Mouse (Mus musculus): ENCODE results near the gene Lrr1.
A peak's percentile ranks its signal among the peaks of the same experiment; 100 is the strongest.
"Not testable (repeated sequence)": the region's sequence is repeated elsewhere in the genome, so short reads cannot be mapped to it uniquely, and the experiment has no call there.

The Lrr1 gene

GRCm38 (mm10) chr12:69168461-69169106 is at the start of gene Lrr1:
TSS of gene Lrr1 (plus strand) at chr12:69168814.
- DNase-seq (ENCODE audit: low spot score in 2 of 2) = peak; percentile 57 to 78

- DNase-seq (ENCODE audit: low spot score in 2 of 2) = no peak
These were observed 48.7 kb upstream of the Lrr1 start for GRCm38 (mm10) chr12:69119908-69120307.

DNA sequence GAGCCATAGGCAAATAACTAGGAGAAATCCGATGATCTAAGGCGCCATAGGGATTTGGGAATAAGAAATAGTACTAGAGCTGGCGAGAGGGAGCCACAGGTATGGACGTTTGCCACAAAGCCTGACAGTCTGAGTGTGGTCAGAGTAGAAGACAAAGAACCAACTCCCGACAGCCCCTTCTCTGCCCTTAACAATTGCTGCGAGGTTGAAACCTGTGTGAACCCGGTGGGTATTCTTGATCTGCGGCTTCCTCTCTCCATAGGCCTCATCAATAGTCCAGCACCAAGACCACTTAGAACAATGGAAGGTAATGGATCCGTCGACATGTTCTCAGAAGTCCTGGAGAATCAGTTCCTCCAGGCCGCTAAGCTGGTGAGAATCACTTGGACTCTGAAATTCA is 45.8 kb upstream of the Lrr1 start:
- DNase-seq (ENCODE audit: low spot score in 2 of 2) = no peak

DNA sequence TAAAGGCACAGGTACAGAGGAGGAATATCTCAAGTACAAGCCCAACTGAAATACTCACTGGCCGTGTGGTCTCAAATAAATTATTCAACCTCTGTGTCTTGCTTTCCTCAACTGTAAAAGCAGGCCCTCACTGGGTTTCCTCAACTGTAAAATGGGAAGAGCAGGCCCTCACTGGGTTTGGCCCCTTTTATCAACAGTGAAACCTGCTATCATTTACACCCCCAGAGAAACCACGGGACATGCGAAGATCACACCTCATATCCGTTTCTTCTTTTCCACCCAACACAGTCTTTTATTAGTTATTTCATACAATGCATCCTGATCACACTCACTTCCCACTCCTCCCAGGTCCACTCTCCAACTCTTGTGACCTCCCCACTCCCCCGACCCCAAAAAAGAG is 43.5 kb upstream of the Lrr1 start:
- DNase-seq (ENCODE audit: low spot score in 2 of 2) = no peak

- no peak for DNase-seq (ENCODE audit: low spot score in 2 of 2)
These were observed 41.4 kb upstream of the Lrr1 start for GRCm38 (mm10) chr12:69127170-69127569.

DNA sequence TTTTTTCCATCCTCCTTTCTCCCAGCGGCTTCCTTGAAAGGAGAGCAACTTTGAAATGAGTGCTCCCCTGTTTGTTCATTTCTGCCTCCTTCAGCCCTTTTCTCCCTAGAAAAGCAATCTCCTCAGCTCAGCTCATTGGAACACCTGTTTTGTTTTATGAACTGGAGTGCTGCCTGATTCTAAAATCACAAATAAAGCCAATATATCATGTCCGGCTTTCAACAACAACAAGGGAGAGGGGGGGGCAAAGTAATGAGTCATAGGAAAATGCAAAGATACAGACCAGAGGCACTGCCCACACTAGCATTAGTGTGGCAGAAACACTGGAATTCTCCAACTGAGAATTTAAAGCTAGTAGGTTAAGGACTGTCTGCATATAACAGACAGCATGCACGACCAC is 41.0 kb upstream of the Lrr1 start:
- DNase-seq (ENCODE audit: low spot score in 2 of 2) = no peak

- DNase-seq (ENCODE audit: low spot score in 2 of 2) = no peak
These were observed 38.8 kb upstream of the Lrr1 start for GRCm38 (mm10) chr12:69129634-69130310.

GRCm38 (mm10) chr12:69130486-69130885 is 38.1 kb upstream of the Lrr1 start:
- DNase-seq (ENCODE audit: low spot score in 2 of 2) = no peak

- DNase-seq (ENCODE audit: low spot score in 2 of 2) = no peak
These were observed 37.3 kb upstream of the Lrr1 start for GRCm38 (mm10) chr12:69131267-69131666.

DNA sequence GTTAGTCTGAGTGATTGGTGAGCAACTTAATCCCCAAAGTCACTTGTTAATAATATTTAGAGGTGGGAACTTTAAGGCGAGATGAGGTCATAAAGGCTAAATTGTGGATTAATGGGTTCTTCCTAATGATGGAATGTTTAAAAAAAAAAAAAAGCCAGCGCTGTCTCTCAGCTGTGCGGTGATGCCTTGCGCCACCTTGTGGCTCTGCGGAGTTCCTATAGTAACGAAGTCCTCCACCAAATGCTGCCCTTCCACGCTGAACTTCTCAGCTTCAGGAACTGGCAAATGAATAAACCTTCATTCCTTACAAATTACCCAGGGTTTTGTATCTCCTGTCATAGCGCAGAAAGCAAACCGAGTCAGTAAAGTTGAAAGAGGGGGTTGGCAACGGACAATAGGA is 36.6 kb upstream of the Lrr1 start:
- DNase-seq (ENCODE audit: low spot score in 2 of 2) = peak; percentile 35 to 53

DNA sequence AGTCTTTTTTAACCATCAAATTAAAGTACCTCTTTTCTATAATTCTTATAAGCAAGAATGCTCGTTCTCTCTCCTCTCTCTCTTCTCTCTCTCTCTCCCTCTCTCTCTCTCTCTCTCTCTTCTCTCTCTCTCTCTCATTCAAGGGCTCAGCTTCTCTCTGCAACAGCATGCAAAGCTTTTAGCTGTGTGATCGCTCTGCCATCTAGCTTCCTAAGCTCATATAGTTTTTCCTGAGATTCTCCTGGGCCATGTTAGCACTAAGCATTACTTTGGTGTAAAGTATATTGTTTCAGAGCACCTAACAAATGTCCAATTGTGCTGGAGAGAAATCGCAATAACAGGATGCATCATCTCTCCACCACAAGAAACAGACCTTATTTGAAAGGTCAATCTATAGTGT is 29.4 kb upstream of the Lrr1 start:
- DNase-seq (ENCODE audit: low spot score in 2 of 2) = no peak

- DNase-seq (ENCODE audit: low spot score in 2 of 2) = no peak
These were observed 28.8 kb upstream of the Lrr1 start for GRCm38 (mm10) chr12:69139841-69140240.

DNA sequence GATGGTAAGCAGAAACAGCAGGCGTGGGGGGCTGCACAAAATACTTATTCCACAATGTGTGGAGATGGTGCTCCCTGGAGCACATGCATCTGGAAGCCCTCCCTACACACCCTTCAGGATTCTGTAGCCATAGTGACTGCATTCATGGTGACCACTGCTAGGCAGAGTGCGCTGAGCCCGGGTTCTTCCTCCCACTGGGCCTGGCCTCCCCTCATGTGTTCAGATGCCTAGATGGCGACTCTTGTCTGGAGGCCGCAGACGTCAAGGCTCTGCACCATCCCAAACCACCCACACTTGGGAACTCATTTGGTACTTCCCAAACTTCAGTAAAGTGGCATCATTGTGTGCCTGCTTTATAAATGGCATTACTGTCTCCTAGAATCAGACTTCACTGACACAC is 25.2 kb upstream of the Lrr1 start:
- DNase-seq (ENCODE audit: low spot score in 2 of 2) = no peak

GRCm38 (mm10) chr12:69147166-69147735 is 21.4 kb upstream of the Lrr1 start:
- no peak for DNase-seq (ENCODE audit: low spot score in 2 of 2)

- no peak for DNase-seq (ENCODE audit: low spot score in 2 of 2)
These were observed 18.6 kb upstream of the Lrr1 start for GRCm38 (mm10) chr12:69150049-69150448.

DNA sequence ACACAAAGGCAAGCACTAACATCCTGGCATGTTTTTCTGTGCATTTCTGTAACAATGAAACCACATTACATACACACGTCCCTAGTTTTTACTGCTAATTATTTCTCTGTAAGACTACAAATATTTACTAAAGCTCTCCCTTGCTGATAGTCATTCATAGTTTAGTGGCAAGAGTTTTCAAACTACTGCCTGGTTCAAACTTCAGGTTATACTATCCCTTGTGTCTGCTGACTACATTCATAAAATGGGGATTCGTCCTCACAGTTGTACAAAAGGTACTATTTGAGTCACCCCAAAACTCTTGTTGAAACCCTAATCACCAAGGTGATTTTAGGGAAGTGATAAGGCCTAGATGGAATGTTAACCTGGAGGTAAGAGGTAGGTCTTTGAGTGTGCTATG is 12.7 kb upstream of the Lrr1 start:
- no peak for DNase-seq (ENCODE audit: low spot score in 2 of 2)

GRCm38 (mm10) chr12:69156436-69156835 is 12.2 kb upstream of the Lrr1 start:
- no peak for DNase-seq (ENCODE audit: low spot score in 2 of 2)

DNA sequence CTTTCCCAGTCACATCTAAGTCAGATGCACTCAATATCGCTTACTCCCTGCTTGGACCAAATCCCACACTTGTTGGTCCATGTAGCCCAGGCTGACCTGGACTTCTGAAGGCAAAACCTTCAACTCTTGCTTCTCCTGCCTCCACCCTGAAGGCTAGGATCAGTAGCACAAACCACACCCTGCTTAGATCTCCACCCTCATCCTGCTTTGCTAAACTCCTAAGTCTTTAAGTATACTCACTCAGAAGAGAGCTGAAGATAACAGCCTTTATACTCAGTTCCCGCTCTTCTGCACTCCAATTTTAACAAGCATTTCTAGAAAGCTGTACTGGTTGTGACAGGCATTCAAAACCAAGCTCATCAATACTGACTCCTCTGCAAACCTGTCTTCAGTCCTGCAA is 11.5 kb upstream of the Lrr1 start:
- DNase-seq (ENCODE audit: low spot score in 2 of 2) = no peak

GRCm38 (mm10) chr12:69158366-69158764 is 10.2 kb upstream of the Lrr1 start:
- DNase-seq (ENCODE audit: low spot score in 2 of 2) = no peak

GRCm38 (mm10) chr12:69158765-69159577 is 9.6 kb upstream of the Lrr1 start, which contains the start of gene Rps29:
TSS of gene Rps29 (minus strand) at chr12:69159186.
- peak; percentile 92 to 96 for DNase-seq (ENCODE audit: low spot score in 2 of 2)

DNA sequence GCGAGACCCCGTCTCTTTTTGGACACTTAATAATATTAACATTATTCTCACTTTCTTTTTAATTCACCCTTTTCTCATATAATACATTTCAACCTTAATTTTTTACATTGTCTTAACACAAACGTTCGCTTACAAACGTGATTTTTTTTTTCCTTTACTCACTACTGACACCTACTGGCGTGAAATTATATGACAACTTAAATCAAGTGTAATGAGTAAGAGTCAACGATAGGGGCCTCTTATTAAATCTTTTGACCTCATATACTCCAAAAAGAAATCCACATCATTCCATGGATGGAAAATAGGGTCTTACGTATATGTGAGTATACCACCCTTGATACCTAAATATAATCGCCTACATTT is 9.1 kb upstream of the Lrr1 start:
- DNase-seq (ENCODE audit: low spot score in 2 of 2) = no peak

- DNase-seq (ENCODE audit: low spot score in 2 of 2) = not testable (repeated sequence)
These were observed 7.9 kb upstream of the Lrr1 start for GRCm38 (mm10) chr12:69160677-69161076.

Measured in cerebellum, postnatal 4 days (tissue).